Mouse (Mus musculus): ENCODE measurements around the gene Ptprd.
"Not testable (repeated sequence)": the region's sequence is repeated elsewhere in the genome, so short reads cannot be mapped to it uniquely, and the experiment has no call there.

Ptprd gene

DNA sequence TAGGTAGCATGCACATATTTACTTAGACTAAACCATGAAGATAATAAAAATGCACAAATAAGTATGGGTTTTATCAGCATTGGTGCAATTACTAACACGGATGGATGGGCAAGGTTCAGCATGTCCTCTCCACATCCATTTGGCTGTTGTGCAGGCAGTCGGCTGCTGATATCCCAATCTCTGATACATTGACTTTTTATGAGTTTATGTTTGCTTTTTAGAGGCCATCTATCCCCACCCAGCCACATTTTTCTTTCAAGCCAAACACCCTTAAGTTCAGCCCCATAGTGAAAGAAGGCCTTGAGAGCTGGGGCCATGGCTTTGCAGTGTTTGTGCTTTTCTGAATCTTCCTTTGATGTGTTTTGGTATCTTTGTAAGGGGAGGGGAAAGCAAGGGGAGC, 2166.1 kb downstream of the Ptprd start:
- in situ Hi-C loops (cut with MboI, MseI): loop anchor here in 1 of 2 experiments (5.0 kb wide), 1 partner anchor 97 kb away; no protein-coding TSS in a partner anchor

DNA sequence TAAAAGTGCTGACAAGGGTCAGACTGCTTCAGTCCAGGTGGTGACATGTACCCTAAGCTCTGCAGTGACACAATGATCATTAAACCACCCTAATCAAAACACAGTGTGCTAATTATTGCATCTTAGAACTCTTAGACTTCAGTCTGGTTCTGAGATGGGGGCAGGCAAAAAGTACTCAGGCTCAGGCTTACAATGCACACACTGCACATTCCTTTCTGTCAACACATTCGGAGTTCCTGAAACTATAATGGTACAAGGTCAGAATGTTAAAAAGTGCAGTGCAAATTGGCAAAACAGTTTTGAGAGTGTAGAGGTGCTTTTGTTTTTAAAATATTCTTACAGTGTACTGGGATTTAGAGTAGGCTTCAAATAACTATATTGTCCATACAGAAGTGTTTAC, 2167.0 kb downstream of the Ptprd start:
- in situ Hi-C loops (cut with MboI, MseI): loop anchor here in 1 of 2 experiments (5.0 kb wide), 1 partner anchor 97 kb away; no protein-coding TSS in a partner anchor

DNA sequence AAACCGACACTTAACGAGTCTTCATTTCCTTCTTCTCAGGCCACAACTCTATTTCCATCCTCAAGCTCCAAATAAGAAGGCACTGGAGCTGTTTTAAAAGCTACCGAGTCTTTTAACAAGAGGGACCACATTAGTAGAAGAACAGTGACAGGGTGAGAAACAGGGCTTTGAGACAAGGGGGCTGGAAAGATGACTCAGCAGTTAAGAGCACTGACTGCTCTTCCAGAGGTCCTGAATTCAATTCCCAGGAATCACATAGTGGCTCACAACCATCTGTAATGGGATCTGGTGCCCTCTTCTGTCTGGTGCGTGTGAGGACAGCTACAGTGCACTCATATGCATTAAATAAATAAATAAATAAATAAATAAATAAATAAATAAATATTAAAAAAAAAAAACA, 2174.6 kb downstream of the Ptprd start:
- in situ Hi-C loops (cut with MboI, MseI): not testable (repeated sequence)

DNA sequence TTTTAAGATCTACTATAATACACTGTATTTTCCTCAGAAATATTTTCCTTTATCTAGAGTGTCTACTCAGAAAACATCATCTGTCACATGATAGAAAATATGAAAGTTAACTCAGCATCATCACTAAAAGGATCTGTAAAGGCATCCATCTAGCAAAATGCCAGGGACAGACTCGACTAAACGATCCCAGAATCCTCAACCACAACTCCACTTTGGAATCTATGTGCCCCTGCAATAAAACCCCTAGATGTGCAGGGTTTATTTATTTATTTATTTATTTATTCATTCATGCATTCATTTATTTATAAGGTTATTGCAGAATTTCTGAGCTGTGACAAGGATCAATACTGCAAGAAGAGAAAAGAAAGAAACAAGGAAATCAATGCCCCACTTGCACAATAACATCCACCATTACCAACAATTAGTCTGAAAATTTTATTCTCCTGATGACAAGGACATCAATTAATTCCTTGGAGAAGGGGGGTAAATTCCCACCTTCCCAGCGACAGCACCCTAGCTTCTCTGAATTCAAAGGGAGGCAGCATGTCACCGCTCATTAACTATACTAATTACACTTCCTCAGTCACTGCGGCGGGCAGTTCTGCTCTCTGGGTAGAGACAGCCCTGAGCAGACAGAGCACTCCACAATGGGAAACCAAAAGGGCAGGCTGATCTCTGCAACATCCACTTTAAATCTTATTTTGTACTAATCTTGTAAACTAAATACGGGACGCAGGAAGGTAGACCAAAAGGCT, 2186.0 kb downstream of the Ptprd start:
- in situ Hi-C loops (cut with MboI, MseI): loop anchor here in 1 of 2 experiments (10.0 kb wide), 1 partner anchor 1879 kb away; no protein-coding TSS in a partner anchor

DNA sequence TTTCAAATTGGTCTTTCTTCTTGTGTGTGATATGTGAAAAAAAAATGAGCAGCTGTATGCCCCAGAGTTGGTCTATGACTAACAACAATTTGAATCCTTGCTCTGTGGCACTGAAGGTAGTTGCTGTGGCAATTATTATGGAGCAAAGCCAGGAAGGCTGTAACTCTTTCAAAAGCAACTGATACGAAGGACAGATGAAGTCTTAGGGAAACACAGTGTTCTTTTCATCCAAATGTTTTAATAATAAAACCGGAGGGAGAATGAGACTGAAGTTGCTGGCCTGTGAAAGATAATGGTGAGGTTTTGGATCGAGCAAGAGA, 2187.3 kb downstream of the Ptprd start:
- in situ Hi-C loops (cut with MboI, MseI): loop anchor here in 1 of 2 experiments (10.0 kb wide), 1 partner anchor 1880 kb away; no protein-coding TSS in a partner anchor

DNA sequence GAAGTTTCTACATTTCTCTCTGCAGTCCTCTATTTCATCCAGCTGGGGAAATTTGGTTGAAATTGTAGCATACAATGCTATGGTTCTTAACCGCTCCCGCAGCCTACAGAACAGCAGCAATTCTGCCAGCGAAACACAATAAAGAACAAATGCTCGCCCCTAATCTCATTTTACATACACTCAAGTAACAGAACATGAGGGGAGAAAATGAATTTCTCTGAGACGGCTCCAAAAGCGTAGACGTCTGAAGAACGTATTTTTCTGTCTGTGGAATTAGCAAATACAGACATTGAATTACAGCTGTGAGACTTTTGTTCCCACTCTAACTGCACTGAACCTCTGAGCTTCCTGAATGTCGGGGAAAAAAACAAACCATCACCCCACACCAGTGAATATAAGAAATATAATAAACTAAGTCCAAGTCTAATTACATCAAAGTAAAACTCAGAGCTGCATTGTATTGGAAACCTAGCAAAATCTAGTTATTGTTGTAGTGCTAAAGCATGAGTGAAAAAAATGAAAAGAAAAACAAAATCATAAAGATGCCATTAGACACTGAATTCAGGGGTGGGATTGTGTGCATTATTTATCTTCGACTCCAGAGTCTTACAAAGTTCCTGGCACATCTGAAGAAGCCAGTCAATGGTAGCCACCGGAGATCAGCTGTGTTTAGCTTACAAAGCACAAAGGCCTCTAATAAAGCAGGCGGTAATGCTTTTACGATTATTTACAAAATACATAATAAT, 2187.8 kb downstream of the Ptprd start:
- in situ Hi-C loops (cut with MboI, MseI): loop anchor here in 1 of 2 experiments (10.0 kb wide), 1 partner anchor 1881 kb away; no protein-coding TSS in a partner anchor

DNA sequence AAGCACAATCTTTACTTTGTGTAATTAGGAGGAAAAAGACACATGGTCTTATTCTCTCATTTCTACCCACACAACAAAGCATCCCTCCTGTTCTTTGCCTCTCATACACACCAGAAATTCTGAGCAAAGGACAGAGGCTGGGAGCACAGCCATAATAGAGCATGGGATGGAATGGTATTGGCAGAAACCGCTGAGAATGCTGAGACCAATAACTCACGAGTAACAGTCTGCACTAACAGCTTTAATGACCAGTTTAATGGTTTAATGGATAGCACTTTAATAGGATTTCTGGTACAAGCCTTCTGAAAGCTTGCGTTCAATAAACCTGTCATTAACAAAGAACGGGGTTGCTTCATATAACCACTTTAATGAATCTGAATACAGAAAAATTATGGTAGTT, 2190.1 kb downstream of the Ptprd start:
- in situ Hi-C loops (cut with MboI, MseI): loop anchor here in 1 of 2 experiments (10.0 kb wide), 1 partner anchor 1883 kb away; no protein-coding TSS in a partner anchor

DNA sequence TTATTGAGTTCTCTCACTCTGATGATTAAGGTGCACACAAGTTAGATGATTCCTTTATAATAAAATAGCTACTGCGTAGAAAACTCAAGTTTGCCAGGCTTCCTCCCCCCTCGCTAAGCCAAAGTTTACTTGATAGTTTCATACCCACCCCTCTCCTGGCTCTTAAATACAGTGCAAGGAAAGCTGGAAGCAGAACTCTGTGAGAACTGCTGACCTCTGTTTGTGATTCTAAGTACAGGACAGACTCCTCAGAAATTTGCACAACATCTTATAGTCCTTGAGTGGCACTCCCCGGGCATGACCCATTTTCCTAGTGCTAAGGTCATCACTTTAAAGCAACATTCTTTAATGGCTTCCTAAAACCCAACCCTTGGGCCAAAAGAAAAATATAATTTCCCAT, 2196.7 kb downstream of the Ptprd start:
- in situ Hi-C loops (cut with MboI, MseI): no loop called here

DNA sequence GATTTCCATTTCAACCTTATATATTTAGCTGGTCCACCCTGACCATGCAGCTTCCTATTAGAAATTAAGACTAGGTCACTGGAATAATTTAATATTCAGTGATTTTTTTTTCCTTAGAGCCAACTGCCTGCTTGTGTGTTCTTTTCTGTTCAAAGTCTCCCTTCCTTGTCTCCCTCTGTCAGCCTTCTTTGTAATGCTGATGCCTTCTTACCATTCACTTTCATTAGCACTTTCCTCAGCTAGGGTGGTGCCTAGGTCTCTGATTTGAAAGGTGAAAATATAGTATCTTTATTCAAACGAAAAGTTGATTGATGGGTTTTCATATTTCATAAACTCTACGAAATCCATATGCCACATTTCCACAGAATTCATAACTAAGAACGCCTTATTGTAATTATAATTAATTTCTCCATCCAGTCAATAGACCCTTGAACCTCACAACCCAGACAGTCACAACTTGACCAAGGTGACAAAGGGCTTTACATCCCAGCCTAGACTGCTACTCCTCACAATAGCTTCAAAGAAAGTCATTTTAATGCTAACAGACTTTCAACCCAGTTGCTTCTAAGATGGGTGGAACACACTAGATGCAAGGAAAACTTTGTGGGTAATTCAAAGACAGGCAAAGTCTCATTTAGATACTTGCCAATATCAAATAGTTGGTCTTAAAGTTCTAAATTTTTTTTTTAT, 2197.5 kb downstream of the Ptprd start:
- in situ Hi-C loops (cut with MboI, MseI): no loop called here

DNA sequence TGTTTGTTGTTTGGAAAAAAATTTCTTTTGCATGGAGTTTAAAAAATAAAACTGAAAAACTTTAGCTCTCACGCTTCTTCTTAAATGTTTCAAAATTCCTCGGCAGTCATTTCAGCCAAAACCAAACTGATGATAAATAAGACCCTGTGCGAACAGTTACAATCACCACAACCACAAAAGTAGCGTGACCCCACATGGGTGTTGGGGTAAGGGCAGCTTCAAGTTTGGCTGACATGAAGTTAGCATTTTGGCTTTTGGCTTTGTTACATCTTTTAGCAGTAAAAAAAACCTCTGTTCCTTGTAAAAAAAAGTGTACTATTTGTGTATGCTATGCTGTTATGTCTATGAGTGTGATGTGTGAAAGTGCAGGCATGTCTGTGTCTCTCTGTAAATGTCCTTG, 2203.2 kb downstream of the Ptprd start:
- in situ Hi-C loops (cut with MboI, MseI): no loop called here

DNA sequence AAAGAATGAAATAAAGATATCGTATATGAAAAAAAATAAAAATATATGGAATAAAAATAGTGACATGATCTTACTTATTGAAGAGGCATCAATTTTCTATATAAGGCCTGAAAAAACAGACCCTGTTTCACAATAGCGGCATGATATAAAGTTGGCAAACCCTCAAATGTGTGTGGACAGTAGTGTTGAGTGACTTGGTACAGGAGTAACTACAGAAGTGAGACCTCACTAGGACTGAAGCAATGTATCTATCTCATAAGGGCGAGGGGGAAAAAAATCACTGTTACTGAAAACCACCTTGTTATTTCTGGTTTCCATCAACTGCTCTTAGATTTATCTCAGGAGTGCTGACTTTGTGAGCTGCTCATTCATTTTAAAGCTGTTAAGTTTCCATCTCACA, 2204.5 kb downstream of the Ptprd start:
- in situ Hi-C loops (cut with MboI, MseI): no loop called here

DNA sequence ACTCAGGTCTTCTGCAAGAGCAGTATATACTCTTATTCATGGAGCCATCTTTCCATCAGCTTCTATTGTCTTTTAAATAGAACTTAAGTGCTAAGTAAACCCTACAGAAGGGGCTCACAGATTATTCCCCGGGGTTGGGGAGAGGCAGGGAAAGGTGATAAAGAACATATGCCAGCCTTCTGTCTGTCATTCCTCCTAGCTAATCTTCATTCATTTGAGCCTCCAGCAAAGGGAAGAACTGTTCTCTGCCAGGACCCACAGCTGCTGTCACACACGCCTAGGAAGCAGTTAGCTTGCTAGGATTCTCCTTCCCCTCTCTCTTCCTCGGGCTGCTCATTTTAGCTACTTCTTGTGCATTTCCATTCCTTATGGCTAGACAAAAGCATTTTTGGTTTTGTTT, 2205.0 kb downstream of the Ptprd start:
- in situ Hi-C loops (cut with MboI, MseI): no loop called here

DNA sequence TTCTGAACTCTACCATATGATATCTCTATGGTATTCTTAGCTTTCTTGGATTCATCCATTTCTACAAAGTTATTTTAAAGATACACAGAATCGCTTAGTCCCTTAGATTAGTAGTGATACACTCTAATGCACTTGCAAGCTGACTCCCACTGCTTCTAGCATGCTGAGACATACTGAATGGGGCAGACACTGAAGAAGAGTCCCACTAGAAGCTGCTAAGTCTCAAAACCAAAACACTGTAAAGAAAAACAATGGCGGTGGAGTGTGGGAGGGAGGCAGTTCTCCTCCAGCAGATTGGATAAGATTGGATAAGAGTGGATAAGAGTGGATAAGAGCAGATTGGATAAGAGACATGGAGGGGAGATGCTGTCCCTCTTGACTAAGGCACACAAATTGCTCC, 2207.6 kb downstream of the Ptprd start:
- in situ Hi-C loops (cut with MboI, MseI): no loop called here

DNA sequence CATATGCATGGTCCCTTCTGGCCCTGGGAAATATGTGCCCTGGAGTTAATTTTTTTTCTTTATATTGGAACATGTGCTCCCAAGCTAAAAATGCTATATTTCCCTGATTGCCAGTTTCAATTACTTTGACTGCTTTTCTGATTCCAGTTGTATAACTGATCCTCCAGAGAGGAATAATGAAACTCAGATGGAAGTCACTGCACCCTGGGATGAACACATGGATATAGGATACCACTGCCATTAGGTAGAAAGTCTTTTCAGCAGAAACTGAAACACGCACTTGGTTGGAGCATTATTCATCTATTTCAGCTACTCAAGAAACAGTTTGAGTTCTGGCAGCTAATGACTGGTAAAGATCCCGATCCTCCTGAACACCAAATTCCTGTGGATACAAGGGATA, 2211.5 kb downstream of the Ptprd start:
- in situ Hi-C loops (cut with MboI, MseI): no loop called here

DNA sequence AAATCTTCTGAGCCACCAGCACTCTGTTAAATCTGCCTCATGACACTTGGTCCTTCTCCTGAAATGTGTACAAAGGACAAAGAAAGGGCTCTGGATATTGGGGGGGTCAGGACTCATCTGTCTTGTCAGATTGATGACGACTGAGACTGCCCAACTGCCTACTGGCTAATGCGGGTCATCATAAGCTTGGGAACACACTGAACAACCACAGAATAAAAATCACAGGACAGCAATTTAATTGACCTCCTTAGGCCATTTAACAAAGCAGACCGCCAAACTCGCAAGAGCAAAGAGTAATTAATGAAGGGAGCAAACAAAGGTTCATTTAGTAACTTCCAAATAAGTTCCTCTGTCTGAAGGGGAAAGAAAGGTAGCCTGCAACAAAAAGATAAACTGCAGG, 2215.9 kb downstream of the Ptprd start:
- in situ Hi-C loops (cut with MboI, MseI): no loop called here

DNA sequence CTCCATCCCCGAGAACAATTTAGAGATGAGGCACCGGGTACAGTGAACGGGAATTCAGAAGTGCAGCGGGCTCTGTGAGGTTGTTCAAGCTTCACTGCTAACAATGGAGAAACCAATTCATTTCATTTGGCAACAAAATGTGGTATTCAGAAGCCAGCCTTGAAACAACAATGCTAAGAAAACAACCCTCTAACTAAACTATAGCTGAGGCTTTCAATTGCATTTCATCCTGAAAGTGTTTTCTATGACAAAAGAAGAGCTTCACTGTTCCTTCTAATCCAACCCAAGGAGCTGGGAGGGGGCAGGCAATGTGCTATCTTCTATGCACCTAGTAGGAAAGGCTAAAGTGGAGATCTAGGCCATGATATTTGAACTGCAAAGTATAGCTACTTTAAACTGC, 2217.2 kb downstream of the Ptprd start:
- in situ Hi-C loops (cut with MboI, MseI): no loop called here

DNA sequence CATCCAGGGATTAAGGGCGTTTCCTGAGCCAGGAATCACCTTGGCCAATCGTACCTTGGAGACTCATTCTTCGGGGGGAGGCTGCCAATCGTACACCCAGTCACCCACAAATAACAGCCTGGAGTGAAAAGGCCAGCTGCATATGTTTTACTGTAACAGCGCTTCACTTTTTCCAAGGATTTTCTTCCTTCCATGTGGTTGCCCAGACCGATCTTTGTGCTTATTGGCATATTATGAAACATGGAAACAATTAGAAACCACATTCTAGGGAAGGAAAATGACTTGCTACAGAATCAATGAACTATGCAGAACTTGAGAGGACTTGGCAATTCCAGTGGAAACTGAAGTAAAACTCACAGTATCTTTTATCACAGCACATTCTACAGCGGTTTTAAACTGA, 2218.7 kb downstream of the Ptprd start:
- in situ Hi-C loops (cut with MboI, MseI): no loop called here

DNA sequence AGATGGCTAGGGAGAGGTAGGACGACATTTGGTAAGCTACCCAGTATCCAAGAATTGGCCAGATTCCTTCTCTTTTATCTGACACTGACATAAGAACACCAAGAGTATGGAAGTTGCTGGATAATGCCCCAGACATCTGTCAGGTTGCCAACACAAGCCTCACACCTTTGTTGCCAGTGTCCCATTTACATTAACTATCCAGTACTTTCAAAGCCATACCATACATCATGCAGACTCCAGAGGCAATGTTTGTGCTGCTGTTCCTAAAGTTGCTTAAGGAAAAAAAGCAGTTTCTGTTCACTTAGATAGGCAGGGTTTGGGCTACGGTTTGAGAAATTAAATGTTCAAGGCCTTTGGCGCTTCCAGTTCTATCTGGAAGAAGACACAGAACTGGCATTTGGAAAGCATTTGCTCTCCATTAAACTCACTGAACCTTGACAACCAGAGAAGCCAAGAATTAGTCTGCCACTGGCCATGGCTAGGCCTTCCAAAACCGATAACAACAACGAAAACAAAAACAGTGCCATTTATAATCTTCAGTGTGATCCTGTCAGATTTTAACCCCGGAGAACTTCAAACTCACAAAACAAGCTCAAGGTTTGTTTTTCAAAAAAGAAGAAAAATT, 2220.0 kb downstream of the Ptprd start:
- in situ Hi-C loops (cut with MboI, MseI): no loop called here

DNA sequence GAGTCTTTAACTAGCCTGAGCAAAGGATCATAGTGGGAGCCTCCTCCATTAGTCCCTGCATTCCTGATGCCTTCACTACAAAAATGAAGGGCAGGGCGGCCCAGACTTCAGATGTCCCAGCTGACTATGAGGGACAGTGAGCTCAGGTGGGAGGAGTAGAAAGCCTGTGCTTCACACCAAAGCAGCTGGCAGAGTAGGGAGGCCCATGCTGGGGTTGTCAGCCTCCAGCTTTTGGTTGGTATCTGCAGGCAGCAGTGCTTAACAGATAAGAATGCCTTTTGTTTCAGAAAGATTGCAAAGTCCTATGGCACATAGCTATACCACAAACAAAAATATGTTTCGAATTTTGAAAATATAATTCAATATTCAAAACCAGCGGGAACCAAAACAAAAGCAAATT, 2237.0 kb downstream of the Ptprd start:
- in situ Hi-C loops (cut with MboI, MseI): no loop called here

DNA sequence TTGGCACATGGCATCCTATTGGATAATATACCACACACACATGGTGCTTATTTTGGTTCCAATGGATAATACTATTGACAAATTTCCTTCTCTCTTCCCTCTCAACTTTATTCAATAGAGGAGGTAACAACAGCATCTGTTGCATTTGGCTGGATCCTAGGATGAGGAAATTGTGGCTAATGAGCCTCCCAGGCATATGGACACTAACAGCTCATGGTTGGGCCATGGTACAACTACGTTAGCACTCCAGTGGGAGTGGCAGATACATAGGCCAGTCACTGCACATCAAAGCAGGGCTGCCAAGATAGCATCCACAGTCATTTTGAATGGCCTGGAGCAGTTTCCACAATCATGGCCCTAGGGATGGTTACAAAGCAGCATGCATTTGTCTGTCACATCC, 2238.4 kb downstream of the Ptprd start:
- in situ Hi-C loops (cut with MboI, MseI): no loop called here

DNA sequence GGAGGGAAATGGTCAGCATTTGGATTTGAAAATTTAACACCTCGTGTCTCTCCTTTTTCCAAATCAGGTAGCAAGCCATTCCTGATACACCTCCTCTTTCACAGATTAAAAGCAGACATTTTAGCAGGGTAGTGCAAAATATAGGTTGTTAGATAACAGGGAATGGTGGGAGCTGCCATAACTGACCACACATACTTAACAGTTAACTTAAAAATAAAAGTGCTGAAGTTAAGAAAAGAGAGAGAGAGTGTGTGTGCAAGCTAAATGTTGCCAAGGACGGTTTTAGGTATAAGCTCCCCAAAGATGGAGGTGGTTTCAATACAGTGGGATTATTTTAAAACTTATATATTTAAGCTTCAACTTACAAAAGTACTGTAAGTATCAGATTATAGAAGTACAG, 2241.8 kb downstream of the Ptprd start:
- in situ Hi-C loops (cut with MboI, MseI): no loop called here

DNA sequence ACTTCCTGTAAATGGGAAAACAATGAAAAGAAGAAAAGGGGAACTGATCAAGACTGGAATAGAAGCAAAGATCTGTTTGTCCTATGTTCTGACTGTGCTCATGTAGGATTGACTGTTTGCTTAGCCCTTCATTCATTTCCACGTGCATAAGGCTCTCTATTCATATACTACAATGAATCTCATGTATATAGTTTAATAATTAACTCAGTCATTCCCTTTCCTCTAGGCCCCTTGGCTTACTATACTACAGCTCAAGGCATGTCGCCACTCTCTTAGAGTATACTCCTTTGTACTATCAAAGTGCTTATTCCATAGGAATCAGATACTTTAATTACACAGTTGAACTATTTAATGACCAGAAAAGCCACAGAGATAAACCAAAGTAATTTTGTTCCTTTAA, 2243.1 kb downstream of the Ptprd start:
- in situ Hi-C loops (cut with MboI, MseI): no loop called here
